Mouse (Mus musculus): Measurements from ENCODE around the gene Gsto1. TPM values are rescaled to one million over a fixed set of nuclear protein-coding genes. Genes with fewer than 3 reads are reported as not detected.
"Not testable (repeated sequence)": the region's sequence is repeated elsewhere in the genome, so short reads cannot be mapped to it uniquely, and the experiment has no call there.

Gsto1 gene
- polyA plus RNA-seq, 1 experiment from 2014 or later, result 117 TPM

DNA sequence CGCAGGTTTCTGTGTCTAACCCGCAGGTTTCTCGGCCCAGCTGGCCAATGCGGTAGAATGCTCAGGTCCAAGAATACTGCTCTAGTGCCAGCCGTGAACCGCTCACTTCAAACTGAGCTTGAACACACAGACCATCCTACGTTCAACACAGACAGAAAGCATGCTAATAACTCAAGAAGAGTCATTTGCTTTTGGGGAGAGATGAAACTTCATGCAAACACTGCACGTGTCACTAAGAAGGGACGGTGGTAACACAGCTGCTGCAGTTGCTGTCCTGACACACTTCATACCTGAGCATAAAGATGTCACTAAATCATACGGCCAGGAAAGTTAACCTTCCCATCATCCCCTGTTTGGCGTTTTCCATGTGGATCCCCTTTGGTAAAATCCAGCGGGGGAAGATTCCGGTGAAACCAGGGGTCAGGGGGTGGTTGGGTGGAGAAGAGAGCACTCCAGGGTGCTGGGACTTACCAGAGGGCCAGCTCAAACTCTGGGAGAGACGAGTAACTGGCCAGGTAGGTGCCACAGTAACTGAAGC, 24.8 kb upstream of the Gsto1 start:
- Histone ChIP-seq H3K9me3 (ENCODE audit: control insufficient read depth, low read length) (no peaks in the 10 kb centered on the region), H3K27me3 (ENCODE audit: control insufficient read depth, insufficient read depth, low read length) (no peaks in the 10 kb centered on the region), H3K36me3 (ENCODE audit: control insufficient read depth, insufficient read depth, low read length) (no peaks in the 10 kb centered on the region), H3K9ac (ENCODE audit: low read depth, low read length) (no peak overlapping the region), H3K27ac (ENCODE audit: low read depth, low read length) (no peak overlapping the region), H3K4me1 (ENCODE audit: control insufficient read depth, insufficient read depth, low read length) (no peaks in the 10 kb centered on the region), H3K4me3 (ENCODE audit: low read length) (no peak overlapping the region), H3K4me2 (replicated peaks; ENCODE audit: low read depth, low read length) (no peak overlapping the region)
- WGBS, result 82% methylated on average over 14 of the region's 14 CpGs
- no peak for ATAC-seq (ENCODE audit: low FRiP score, low TSS enrichment)

DNA sequence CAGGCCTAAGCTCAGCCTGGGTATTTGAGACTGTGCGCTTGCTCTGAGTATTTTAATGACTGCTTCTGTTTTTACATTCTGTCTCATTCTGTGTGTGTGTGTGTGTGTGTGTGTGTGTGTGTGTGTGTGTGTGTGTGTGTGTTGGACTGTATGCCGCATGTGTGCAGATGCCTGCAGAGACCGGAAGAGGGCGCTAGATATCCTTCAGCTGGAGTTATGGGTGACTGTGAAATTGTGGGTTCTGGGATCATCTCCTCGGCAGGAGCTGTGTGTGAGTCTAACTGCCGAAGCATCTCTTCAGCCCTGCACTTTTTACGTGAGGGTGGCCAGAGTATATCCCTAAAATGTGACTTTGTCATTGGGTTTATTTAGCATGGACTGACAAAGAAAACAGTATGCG, 23.7 kb upstream of the Gsto1 start:
- no peak overlapping the region for H3K4me3 ChIP-seq (ENCODE audit: low read length)
- H3K27me3 ChIP-seq (ENCODE audit: control insufficient read depth, insufficient read depth, low read length), result no peaks in the 10 kb centered on the region
- no peak overlapping the region for H3K9ac ChIP-seq (ENCODE audit: low read depth, low read length)
- ATAC-seq (ENCODE audit: low FRiP score, low TSS enrichment), result no peak
- H3K9me3 ChIP-seq (ENCODE audit: control insufficient read depth, low read length), result no peaks in the 10 kb centered on the region
- no peaks in the 10 kb centered on the region for H3K36me3 ChIP-seq (ENCODE audit: control insufficient read depth, insufficient read depth, low read length)
- no peak overlapping the region for H3K27ac ChIP-seq (ENCODE audit: low read depth, low read length)
- no peaks in the 10 kb centered on the region for H3K4me1 ChIP-seq (ENCODE audit: control insufficient read depth, insufficient read depth, low read length)
- WGBS, result 92% methylated on average over 8 of the region's 8 CpGs
- H3K4me2 ChIP-seq (replicated peaks; ENCODE audit: low read depth, low read length), result no peak overlapping the region

- H3K4me2 ChIP-seq (replicated peaks; ENCODE audit: low read depth, low read length), result no peak overlapping the region
- H3K9me3 ChIP-seq (ENCODE audit: control insufficient read depth, low read length), result no peaks in the 10 kb centered on the region
- H3K9ac ChIP-seq (ENCODE audit: low read depth, low read length), result no peak overlapping the region
- no peak for ATAC-seq (ENCODE audit: low FRiP score, low TSS enrichment)
- H3K4me3 ChIP-seq (ENCODE audit: low read length), result no peak overlapping the region
- H3K4me1 ChIP-seq (ENCODE audit: control insufficient read depth, insufficient read depth, low read length), result no peaks in the 10 kb centered on the region
- 81% methylated on average over 16 of the region's 16 CpGs for WGBS
- peaks cover 8% of the 10 kb centered on the region; the same call in 1 of the 2 replicates for H3K27me3 ChIP-seq (ENCODE audit: control insufficient read depth, insufficient read depth, low read length)
- no peak overlapping the region for H3K27ac ChIP-seq (ENCODE audit: low read depth, low read length)
- H3K36me3 ChIP-seq (ENCODE audit: control insufficient read depth, insufficient read depth, low read length), result no peaks in the 10 kb centered on the region
These were observed 22.5 kb upstream of the Gsto1 start for GRCm38 (mm10) chr19:47832316-47832715.

DNA sequence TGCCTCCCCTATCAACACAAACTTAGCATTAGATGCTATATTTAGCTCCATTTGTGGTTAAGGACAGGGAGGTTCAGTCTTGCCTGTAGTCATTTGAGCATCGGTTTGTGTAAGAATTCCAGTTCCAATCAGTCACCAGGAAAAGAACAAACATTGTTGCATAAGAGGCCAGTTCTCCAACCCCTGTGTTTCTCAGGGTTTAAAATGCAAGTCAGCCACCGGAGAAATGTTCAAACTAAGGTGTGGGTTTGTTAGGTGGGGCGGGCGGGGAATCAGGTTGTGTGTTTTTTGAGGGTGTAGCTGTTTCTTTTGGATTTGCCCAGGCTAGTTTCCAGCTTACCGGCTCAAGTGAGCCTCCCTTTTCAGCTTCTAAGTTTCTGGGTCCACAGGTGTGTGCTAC, 20.2 kb upstream of the Gsto1 start:
- Histone ChIP-seq H3K36me3 (ENCODE audit: control insufficient read depth, insufficient read depth, low read length) (no peaks in the 10 kb centered on the region), H3K27me3 (ENCODE audit: control insufficient read depth, insufficient read depth, low read length) (peaks cover 11% of the 10 kb centered on the region; the same call in 1 of the 2 replicates), H3K4me1 (ENCODE audit: control insufficient read depth, insufficient read depth, low read length) (no peaks in the 10 kb centered on the region), H3K4me2 (replicated peaks; ENCODE audit: low read depth, low read length) (no peak overlapping the region), H3K27ac (ENCODE audit: low read depth, low read length) (no peak overlapping the region), H3K4me3 (ENCODE audit: low read length) (no peak overlapping the region), H3K9me3 (ENCODE audit: control insufficient read depth, low read length) (no peaks in the 10 kb centered on the region), H3K9ac (ENCODE audit: low read depth, low read length) (no peak overlapping the region)
- no peak for ATAC-seq (ENCODE audit: low FRiP score, low TSS enrichment)
- WGBS, result 92% methylated on average over 5 of the region's 5 CpGs

GRCm38 (mm10) chr19:47835776-47836175, 19.0 kb upstream of the Gsto1 start:
- H3K36me3 ChIP-seq (ENCODE audit: control insufficient read depth, insufficient read depth, low read length), result no peaks in the 10 kb centered on the region
- 88% methylated on average over 7 of the region's 7 CpGs for WGBS

GRCm38 (mm10) chr19:47836701-47837526, 17.9 kb upstream of the Gsto1 start:
- Histone ChIP-seq H3K9ac (ENCODE audit: low read depth, low read length) (peak overlapping the region; percentile 32), H3K9me3 (ENCODE audit: control insufficient read depth, low read length) (no peaks in the 10 kb centered on the region), H3K4me3 (ENCODE audit: low read length) (peak overlapping the region; percentile 44), H3K36me3 (ENCODE audit: control insufficient read depth, insufficient read depth, low read length) (no peaks in the 10 kb centered on the region), H3K4me1 (ENCODE audit: control insufficient read depth, insufficient read depth, low read length) (no peaks in the 10 kb centered on the region), H3K27ac (ENCODE audit: low read depth, low read length) (no peak overlapping the region), H3K4me2 (replicated peaks; ENCODE audit: low read depth, low read length) (peak overlapping the region; percentile 80), H3K27me3 (ENCODE audit: control insufficient read depth, insufficient read depth, low read length) (peaks cover 11% of the 10 kb centered on the region; the same call in 1 of the 2 replicates)
- 3% methylated on average over 49 of the region's 49 CpGs for WGBS
- peak; percentile 91 for ATAC-seq (ENCODE audit: low FRiP score, low TSS enrichment)

More at GRCm38 (mm10) chr19:47835776-47836175, 19.0 kb upstream of the Gsto1 start:
- H3K27ac ChIP-seq (ENCODE audit: low read depth, low read length), result no peak overlapping the region
- H3K9me3 ChIP-seq (ENCODE audit: control insufficient read depth, low read length), result no peaks in the 10 kb centered on the region
- no peak overlapping the region for H3K4me2 ChIP-seq (replicated peaks; ENCODE audit: low read depth, low read length)
- no peak for ATAC-seq (ENCODE audit: low FRiP score, low TSS enrichment)
- no peak overlapping the region for H3K9ac ChIP-seq (ENCODE audit: low read depth, low read length)
- peaks cover 11% of the 10 kb centered on the region; the same call in 1 of the 2 replicates for H3K27me3 ChIP-seq (ENCODE audit: control insufficient read depth, insufficient read depth, low read length)
- no peak overlapping the region for H3K4me3 ChIP-seq (ENCODE audit: low read length)
- H3K4me1 ChIP-seq (ENCODE audit: control insufficient read depth, insufficient read depth, low read length), result no peaks in the 10 kb centered on the region

GRCm38 (mm10) chr19:47837527-47837901, 17.3 kb upstream of the Gsto1 start:
- H3K4me2 ChIP-seq (replicated peaks; ENCODE audit: low read depth, low read length), result peak overlapping the region; percentile 80
- under 1% methylated on average over 6 of the region's 6 CpGs for WGBS
- H3K4me3 ChIP-seq (ENCODE audit: low read length), result peak overlapping the region; percentile 44
- no peaks in the 10 kb centered on the region for H3K4me1 ChIP-seq (ENCODE audit: control insufficient read depth, insufficient read depth, low read length)
- H3K9me3 ChIP-seq (ENCODE audit: control insufficient read depth, low read length), result no peaks in the 10 kb centered on the region
- H3K27ac ChIP-seq (ENCODE audit: low read depth, low read length), result no peak overlapping the region
- H3K27me3 ChIP-seq (ENCODE audit: control insufficient read depth, insufficient read depth, low read length), result peaks cover 11% of the 10 kb centered on the region; the same call in 1 of the 2 replicates
- no peaks in the 10 kb centered on the region for H3K36me3 ChIP-seq (ENCODE audit: control insufficient read depth, insufficient read depth, low read length)
- ATAC-seq (ENCODE audit: low FRiP score, low TSS enrichment), result peak; percentile 59
- no peak overlapping the region for H3K9ac ChIP-seq (ENCODE audit: low read depth, low read length)

DNA sequence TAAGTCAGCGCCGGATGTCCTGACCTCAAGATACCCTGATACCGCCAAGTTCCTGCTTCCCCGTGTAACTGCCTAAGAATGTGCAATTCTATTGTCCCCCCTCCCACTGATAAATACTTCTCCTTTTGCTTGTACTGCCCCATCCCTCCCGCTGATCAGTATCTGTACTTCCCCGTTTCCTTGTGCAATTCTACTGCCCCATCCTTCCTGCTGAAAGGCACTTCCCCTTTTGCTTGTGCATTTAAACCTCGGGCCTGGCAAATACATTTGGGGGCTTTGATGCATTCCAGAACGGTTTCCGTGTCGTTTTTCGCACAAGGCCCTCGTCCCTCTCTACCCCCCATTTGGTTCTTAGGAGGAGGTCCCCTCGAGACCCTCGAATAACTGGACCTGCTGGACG, 13.5 kb upstream of the Gsto1 start:
- not testable (repeated sequence) for H3K9ac ChIP-seq (ENCODE audit: low read depth, low read length); H3K27ac ChIP-seq (ENCODE audit: low read depth, low read length); H3K9me3 ChIP-seq (ENCODE audit: control insufficient read depth, low read length); H3K4me2 ChIP-seq (replicated peaks; ENCODE audit: low read depth, low read length); H3K36me3 ChIP-seq (ENCODE audit: control insufficient read depth, insufficient read depth, low read length); H3K4me3 ChIP-seq (ENCODE audit: low read length); ATAC-seq (ENCODE audit: low FRiP score, low TSS enrichment); H3K4me1 ChIP-seq (ENCODE audit: control insufficient read depth, insufficient read depth, low read length)
- peaks cover 10% of the 10 kb centered on the region; the same call in 1 of the 2 replicates for H3K27me3 ChIP-seq (ENCODE audit: control insufficient read depth, insufficient read depth, low read length)
- WGBS, result 79% methylated on average over 13 of the region's 15 CpGs

- Histone ChIP-seq H3K27me3 (ENCODE audit: control insufficient read depth, insufficient read depth, low read length) (no peaks in the 10 kb centered on the region), H3K9me3 (ENCODE audit: control insufficient read depth, low read length) (no peaks in the 10 kb centered on the region), H3K36me3 (ENCODE audit: control insufficient read depth, insufficient read depth, low read length) (no peaks in the 10 kb centered on the region), H3K4me3 (ENCODE audit: low read length) (no peak overlapping the region), H3K27ac (ENCODE audit: low read depth, low read length) (no peak overlapping the region), H3K9ac (ENCODE audit: low read depth, low read length) (no peak overlapping the region), H3K4me2 (replicated peaks; ENCODE audit: low read depth, low read length) (no peak overlapping the region), H3K4me1 (ENCODE audit: control insufficient read depth, insufficient read depth, low read length) (peaks cover 8% of the 10 kb centered on the region; the same call in 1 of the 2 replicates)
- no peak for ATAC-seq (ENCODE audit: low FRiP score, low TSS enrichment)
- 74% methylated on average over 3 of the region's 3 CpGs for WGBS
These were observed 5.0 kb upstream of the Gsto1 start for GRCm38 (mm10) chr19:47849735-47850134.
